Mouse (Mus musculus): Measurements from ENCODE around the gene Smg6. TPM values are rescaled to one million over a fixed set of nuclear protein-coding genes. Genes with fewer than 3 reads are reported as not detected.
A peak's percentile ranks its signal among the peaks of the same experiment; 100 is the strongest.

Smg6 gene
- polyA plus RNA-seq, 1 experiment from 2014 or later: 24.1 TPM

DNA sequence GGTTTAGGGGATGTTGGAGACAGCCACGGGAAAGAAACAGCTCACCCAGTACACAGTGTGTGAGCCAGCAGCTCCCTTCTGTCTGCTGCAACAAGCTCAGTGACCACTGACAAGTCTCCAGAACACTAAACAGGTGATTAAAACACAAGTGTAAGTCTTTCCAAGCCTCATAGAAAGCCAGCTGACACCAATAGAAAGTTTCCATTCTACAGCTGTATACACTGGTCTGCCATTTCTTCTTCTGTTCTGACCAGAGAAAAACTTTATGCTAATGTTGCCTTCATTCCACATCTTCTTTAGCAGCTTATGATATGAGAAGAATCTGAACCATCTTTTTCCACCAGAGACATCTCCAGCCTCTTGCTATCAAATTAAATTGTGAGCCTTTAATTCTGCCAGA is 195.7 kb downstream of the Smg6 start:
- Histone ChIP-seq H3K4me1 (no peaks in the 10 kb centered on the region), H3K4me3 (no peak overlapping the region), H3K4me2 (replicated peaks) (no peak overlapping the region), H3K36me3 (no peaks in the 10 kb centered on the region), H3K9ac (no peak overlapping the region), H3K27me3 (no peaks in the 10 kb centered on the region), H3K9me3 (no peaks in the 10 kb centered on the region), H3K27ac (no peak overlapping the region)
- no peak for ATAC-seq (ENCODE audit: insufficient number of reproducible peaks, insufficient read depth, low FRiP score, low TSS enrichment)
- WGBS: 71% methylated on average over 1 of the region's 1 CpGs

DNA sequence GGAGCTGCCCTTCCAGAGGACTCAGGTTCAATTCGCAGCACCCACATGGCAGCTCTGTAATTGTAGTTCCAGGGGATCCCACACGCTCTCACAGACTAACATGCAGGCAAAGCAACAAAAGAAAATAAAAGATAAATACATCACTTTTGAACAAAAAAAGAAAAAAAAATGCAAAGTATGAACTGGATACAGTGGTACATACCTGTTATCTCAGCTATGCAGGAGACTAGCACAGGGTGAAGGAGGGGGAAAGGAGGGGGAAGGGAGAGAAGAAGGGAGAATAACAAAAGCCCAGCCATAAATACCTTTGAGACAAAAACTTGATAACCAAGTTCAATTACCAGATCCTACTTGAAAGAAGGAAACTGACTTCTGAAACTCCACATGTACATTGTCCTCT is 198.8 kb downstream of the Smg6 start:
- H3K4me2 ChIP-seq (replicated peaks): no peak overlapping the region
- H3K9me3 ChIP-seq: no peaks in the 10 kb centered on the region
- H3K27ac ChIP-seq: no peak overlapping the region
- H3K4me1 ChIP-seq: no peaks in the 10 kb centered on the region
- H3K36me3 ChIP-seq: no peaks in the 10 kb centered on the region
- ATAC-seq (ENCODE audit: insufficient number of reproducible peaks, insufficient read depth, low FRiP score, low TSS enrichment): no peak
- no peaks in the 10 kb centered on the region for H3K27me3 ChIP-seq
- H3K9ac ChIP-seq: no peak overlapping the region
- WGBS: 89% methylated on average over 2 of the region's 2 CpGs
- H3K4me3 ChIP-seq: no peak overlapping the region

DNA sequence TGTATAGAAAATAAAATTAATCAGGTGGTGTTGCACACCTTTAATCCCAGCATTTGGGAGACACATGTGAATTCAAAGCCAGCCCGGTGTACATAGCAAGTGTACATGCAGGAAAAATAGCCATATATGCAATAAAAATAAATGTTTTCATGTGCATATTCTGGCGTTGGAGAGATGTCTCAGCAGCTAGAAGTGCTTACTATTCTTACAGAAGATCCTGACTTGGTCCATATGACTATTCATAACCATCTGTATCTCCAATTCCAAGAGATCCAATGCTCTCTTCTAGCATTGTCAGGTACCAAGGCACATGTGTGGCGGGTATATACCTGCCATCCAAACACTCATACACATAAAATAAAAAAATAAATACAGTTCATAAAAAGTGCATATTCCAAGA is 200.8 kb downstream of the Smg6 start:
- Histone ChIP-seq H3K9me3 (no peaks in the 10 kb centered on the region), H3K27me3 (no peaks in the 10 kb centered on the region), H3K4me1 (no peaks in the 10 kb centered on the region), H3K36me3 (no peaks in the 10 kb centered on the region), H3K4me3 (no peak overlapping the region), H3K27ac (no peak overlapping the region), H3K4me2 (replicated peaks) (no peak overlapping the region), H3K9ac (no peak overlapping the region)
- WGBS: 91% methylated on average over 3 of the region's 3 CpGs
- no peak for ATAC-seq (ENCODE audit: insufficient number of reproducible peaks, insufficient read depth, low FRiP score, low TSS enrichment)

DNA sequence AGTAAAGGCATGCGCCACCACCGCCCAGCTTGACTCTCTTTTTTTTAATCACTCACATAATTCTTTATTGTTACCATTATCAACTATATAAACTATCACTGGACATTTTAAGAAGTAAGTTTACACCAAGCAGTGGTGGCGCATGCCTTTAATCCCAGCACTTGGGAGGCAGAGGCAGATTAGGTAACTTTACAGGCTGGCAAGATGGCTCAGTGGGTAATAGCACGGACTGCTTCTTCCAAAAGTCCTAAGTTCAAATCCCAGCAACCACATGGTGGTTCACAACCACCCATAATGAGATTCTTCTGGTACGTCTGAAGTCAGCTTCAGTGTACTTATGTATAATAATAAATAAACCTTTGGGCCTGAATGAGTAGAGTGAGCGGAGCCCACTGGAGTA is 203.9 kb downstream of the Smg6 start:
- Histone ChIP-seq H3K9ac (no peak overlapping the region), H3K27ac (no peak overlapping the region), H3K36me3 (no peaks in the 10 kb centered on the region), H3K4me3 (no peak overlapping the region), H3K27me3 (no peaks in the 10 kb centered on the region), H3K4me2 (replicated peaks) (no peak overlapping the region), H3K4me1 (peaks cover 9% of the 10 kb centered on the region), H3K9me3 (no peaks in the 10 kb centered on the region)
- 91% methylated on average over 6 of the region's 6 CpGs for WGBS
- ATAC-seq (ENCODE audit: insufficient number of reproducible peaks, insufficient read depth, low FRiP score, low TSS enrichment): no peak

DNA sequence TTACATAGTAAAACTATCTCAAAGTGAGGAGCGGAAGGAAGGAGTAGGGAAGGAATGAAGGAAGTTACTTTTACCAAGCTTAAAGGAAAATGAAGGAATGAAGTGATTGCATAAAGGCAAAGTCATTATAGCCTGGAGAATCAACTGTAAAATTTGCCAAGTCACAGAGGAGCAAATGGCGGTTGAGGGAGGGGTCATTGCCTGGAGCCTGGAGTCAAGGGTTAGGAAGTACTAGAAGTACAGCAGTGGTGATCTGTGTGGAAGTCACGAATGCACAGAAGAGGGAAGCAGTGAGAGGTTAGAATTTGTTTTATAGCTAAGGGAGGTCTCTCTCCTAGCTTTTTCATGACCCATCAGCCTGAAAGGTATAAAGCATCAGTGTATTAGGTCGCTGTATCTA is 205.7 kb downstream of the Smg6 start:
- no peak for ATAC-seq (ENCODE audit: insufficient number of reproducible peaks, insufficient read depth, low FRiP score, low TSS enrichment)
- no peak overlapping the region for H3K4me3 ChIP-seq
- 80% methylated on average over 4 of the region's 4 CpGs for WGBS
- H3K9me3 ChIP-seq: no peaks in the 10 kb centered on the region
- H3K4me1 ChIP-seq: peaks cover 19% of the 10 kb centered on the region
- no peak overlapping the region for H3K9ac ChIP-seq
- H3K4me2 ChIP-seq (replicated peaks): no peak overlapping the region
- no peak overlapping the region for H3K27ac ChIP-seq
- H3K27me3 ChIP-seq: no peaks in the 10 kb centered on the region
- H3K36me3 ChIP-seq: no peaks in the 10 kb centered on the region

DNA sequence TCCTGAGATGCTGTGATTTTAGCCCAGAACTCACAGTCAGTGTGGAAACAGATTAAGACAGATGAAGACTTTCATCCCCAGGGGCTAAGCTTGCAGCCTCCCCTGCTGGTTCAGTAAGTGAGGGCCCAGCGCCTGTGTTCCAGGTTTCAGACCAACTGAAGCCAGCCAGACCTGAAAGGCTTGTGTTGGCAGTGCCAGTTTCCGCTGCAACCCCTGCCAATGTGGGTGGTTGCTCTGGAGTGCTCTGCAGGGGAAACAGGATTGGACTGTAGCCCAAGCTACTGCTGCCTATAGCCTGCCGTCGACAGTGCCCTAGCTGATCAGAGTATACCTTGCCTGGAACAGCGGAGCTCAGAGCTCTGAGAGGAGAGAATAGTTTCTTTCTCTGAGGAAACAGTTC is 206.7 kb downstream of the Smg6 start:
- Histone ChIP-seq H3K9ac (no peak overlapping the region), H3K27ac (no peak overlapping the region), H3K27me3 (no peaks in the 10 kb centered on the region), H3K9me3 (no peaks in the 10 kb centered on the region), H3K36me3 (no peaks in the 10 kb centered on the region), H3K4me3 (no peak overlapping the region), H3K4me1 (peaks cover 27% of the 10 kb centered on the region), H3K4me2 (replicated peaks) (no peak overlapping the region)
- WGBS: 90% methylated on average over 5 of the region's 5 CpGs
- ATAC-seq (ENCODE audit: insufficient number of reproducible peaks, insufficient read depth, low FRiP score, low TSS enrichment): no peak

DNA sequence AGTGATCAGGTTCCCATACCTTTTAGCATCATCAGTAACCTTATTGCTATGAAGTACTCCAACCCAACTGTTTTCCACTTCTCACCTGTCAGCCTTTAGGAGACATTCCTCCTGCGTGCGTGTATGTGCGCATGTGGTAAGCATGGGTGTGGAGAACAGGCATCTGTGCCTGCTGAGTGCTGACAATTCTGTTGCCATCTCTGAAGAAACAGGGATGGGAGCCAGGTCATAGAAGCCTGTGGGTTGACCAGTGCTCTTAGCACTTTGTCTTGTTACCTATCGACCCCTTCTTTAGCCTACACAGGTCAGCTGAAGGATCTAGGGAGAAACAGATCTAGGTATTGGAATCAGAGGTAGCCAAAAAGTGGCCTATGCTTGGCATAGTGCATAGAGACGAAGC is 207.8 kb downstream of the Smg6 start:
- H3K4me1 ChIP-seq: peaks cover 28% of the 10 kb centered on the region

DNA sequence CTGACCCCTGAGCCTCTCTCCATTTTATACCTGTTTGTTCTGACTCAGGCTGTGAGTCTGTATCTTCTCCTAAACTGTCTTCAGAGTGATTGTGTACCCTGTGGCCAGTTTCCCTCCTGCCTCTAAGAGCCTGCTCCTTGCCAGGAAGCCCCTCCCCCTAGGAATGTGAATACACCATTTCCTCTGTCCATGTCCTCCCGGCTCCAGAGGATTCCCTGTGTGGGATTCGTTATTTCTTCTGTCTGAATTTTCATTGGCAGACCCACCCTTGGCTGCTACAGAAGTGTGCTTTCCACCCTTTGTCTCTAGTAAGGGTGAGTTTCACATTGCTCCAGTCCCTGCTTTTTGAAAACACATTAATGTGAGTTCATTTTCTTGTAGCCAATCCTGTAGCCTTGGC is 208.3 kb downstream of the Smg6 start:
- Histone ChIP-seq H3K9ac (no peak overlapping the region), H3K4me1 (peaks cover 34% of the 10 kb centered on the region), H3K9me3 (no peaks in the 10 kb centered on the region), H3K36me3 (no peaks in the 10 kb centered on the region), H3K27ac (peak overlapping the region; percentile 4), H3K4me2 (replicated peaks) (no peak overlapping the region), H3K27me3 (no peaks in the 10 kb centered on the region), H3K4me3 (no peak overlapping the region)
- no peak for ATAC-seq (ENCODE audit: insufficient number of reproducible peaks, insufficient read depth, low FRiP score, low TSS enrichment)
- WGBS: 0% methylated on average over 2 of the region's 2 CpGs

More for the DNA sequence above, 207.8 kb downstream of the Smg6 start:
- H3K4me3 ChIP-seq: no peak overlapping the region
- no peak overlapping the region for H3K9ac ChIP-seq
- no peaks in the 10 kb centered on the region for H3K9me3 ChIP-seq
- no peak overlapping the region for H3K4me2 ChIP-seq (replicated peaks)
- no peaks in the 10 kb centered on the region for H3K27me3 ChIP-seq
- no peaks in the 10 kb centered on the region for H3K36me3 ChIP-seq
- H3K27ac ChIP-seq: peak overlapping the region; percentile 4; the same call in 1 of the 2 replicates
- 86% methylated on average over 5 of the region's 5 CpGs for WGBS
- ATAC-seq (ENCODE audit: insufficient number of reproducible peaks, insufficient read depth, low FRiP score, low TSS enrichment): no peak

DNA sequence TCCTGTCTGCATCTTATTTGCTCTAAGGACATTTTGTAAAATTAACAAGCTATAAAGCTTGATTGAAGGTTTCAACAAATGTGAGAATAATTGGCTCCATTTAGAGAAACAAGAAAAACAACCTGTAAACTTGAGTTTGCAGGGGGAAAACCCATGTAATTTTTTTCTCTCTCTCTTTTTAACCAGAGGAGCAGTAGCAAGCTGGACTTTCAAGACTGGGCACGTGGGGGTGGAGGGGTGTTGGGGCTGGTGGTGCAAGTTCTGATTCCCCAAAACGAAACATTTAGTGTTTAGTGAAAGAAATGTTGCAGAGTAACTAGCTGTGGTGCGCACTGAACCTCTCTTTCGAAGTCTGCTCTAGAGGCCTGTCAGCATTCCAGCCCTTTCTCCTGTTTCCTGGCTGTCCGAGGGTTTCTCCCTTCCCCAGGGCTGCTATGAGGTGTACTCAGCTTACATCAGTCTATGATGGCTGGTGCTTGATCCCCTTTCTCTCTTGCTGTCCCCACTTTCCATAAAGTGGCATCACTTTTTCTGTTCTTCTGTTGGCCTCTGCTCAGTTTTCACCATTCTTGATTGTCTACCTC is 209.0 kb downstream of the Smg6 start:
- Histone ChIP-seq H3K9ac (no peak overlapping the region), H3K36me3 (no peaks in the 10 kb centered on the region), H3K4me1 (peaks cover 40% of the 10 kb centered on the region), H3K4me2 (replicated peaks) (no peak overlapping the region), H3K27me3 (no peaks in the 10 kb centered on the region), H3K4me3 (no peak overlapping the region), H3K27ac (peak overlapping the region; percentile 4), H3K9me3 (no peaks in the 10 kb centered on the region)
- ATAC-seq (ENCODE audit: insufficient number of reproducible peaks, insufficient read depth, low FRiP score, low TSS enrichment): no peak
- 50% methylated on average over 5 of the region's 5 CpGs for WGBS

DNA sequence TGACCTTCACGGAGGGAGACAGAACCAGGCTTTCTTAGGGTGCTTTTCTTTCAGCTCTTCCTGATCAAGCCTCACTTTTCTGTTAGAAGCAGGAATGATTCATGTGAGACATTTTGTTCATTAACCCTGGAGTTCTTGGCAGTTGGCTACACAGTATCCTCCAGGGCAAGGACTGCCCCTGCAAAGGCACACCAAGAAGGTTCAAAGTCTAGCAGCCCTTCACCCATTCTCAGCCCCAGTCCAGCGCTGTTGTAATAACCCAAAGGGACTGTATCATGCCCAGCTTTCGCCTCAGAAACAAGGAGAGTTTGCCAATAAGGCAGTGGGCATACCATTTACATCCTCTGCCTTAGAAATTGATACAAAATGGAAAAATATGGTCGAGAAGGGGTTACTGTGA is 209.7 kb downstream of the Smg6 start:
- 93% methylated on average over 4 of the region's 4 CpGs for WGBS

DNA sequence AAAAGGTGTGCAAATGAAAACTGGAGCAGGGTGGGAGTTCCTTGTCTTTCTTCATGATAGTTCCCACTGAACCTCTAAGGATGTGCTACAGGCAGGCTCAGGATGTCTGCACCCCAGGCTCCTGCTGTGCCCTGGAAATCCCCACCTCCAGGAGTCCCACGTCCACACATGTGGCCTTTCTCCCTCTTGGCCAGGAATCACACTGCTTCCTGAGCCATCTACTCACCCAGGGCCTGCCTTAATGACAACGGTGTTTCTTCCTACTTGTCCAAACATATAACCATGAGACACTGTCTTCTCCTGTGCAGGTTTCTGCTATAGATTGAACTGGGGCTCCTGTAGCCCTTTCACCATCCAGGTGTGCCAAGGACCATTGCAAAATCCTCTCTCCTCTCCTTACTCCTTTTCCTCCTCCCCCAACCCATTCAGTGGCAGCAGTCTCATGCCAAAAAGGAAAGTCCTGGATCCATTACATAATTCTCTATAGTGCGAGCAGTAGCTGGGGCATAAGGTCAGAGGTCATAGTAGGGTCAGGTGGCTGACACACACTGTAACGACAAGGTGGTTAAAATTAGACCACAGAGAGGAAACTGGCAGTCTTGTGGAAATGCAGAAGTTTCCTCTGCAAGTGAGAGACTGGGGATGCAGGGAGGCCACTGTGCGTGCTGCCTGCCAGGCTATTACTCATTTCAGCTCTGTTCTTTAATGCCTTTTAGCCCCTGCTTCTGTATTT is 211.2 kb downstream of the Smg6 start:
- Histone ChIP-seq H3K4me2 (replicated peaks) (no peak overlapping the region), H3K36me3 (no peaks in the 10 kb centered on the region), H3K9me3 (no peaks in the 10 kb centered on the region), H3K4me3 (no peak overlapping the region), H3K27me3 (no peaks in the 10 kb centered on the region), H3K9ac (no peak overlapping the region), H3K4me1 (peaks cover 63% of the 10 kb centered on the region), H3K27ac (peak overlapping the region; percentile 36; the same call in 1 of the 2 replicates)
- 37% methylated on average over 5 of the region's 5 CpGs for WGBS
- no peak for ATAC-seq (ENCODE audit: insufficient number of reproducible peaks, insufficient read depth, low FRiP score, low TSS enrichment)

More for the DNA sequence above, 209.7 kb downstream of the Smg6 start:
- H3K9ac ChIP-seq: no peak overlapping the region
- ATAC-seq (ENCODE audit: insufficient number of reproducible peaks, insufficient read depth, low FRiP score, low TSS enrichment): no peak
- peak overlapping the region; percentile 4; the same call in 1 of the 2 replicates for H3K27ac ChIP-seq
- H3K27me3 ChIP-seq: no peaks in the 10 kb centered on the region
- peaks cover 48% of the 10 kb centered on the region for H3K4me1 ChIP-seq
- H3K9me3 ChIP-seq: no peaks in the 10 kb centered on the region
- no peak overlapping the region for H3K4me2 ChIP-seq (replicated peaks)
- no peaks in the 10 kb centered on the region for H3K36me3 ChIP-seq
- no peak overlapping the region for H3K4me3 ChIP-seq

DNA sequence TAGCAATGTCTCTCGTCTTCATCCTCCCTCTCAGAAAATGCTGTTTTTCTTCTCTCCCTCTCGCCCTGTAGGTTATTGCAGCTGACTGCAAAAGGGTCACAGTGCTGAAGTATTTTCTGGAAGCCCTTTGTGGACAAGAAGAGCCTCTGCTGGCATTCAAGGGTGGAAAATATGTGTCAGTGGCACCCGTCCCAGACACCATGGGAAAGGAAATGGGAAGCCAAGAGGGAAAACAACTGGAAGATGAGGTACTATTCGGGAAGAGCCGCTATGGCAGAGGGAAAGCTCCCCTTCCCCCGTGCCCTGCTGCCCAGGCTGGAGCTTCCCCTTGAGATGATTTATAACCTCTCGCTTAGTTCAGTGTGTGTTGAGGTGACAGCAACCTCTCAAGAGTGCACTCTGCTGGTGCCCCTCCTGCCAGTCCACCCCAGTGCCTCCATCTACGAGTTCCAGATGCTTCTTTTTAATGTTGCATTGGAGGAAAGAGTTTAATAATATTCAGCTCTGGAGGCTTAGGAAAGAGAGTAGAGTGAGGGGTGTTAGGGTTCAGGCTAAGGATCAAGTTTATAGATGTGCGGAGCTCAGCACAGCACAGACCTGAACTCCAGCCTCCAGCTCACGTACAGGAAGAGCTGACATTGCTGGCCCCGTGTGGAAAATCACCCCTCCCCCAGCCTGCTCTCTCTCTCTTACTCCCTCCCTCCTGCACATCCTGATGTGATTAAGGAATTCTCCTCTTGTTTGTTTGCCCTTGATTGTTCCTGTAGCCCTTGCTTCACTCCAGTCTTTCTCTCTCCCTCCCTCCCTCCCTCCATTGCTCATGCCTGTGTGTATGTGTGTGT is 213.7 kb downstream of the Smg6 start:
- Histone ChIP-seq H3K4me2 (replicated peaks) (peak overlapping the region; percentile 24; the same call in 1 of the 2 replicates), H3K27me3 (no peaks in the 10 kb centered on the region), H3K9ac (no peak overlapping the region), H3K4me1 (peaks cover 67% of the 10 kb centered on the region), H3K4me3 (no peak overlapping the region), H3K36me3 (peaks cover 9% of the 10 kb centered on the region), H3K27ac (peak overlapping the region; percentile 81), H3K9me3 (no peaks in the 10 kb centered on the region)
- ATAC-seq (ENCODE audit: insufficient number of reproducible peaks, insufficient read depth, low FRiP score, low TSS enrichment): peak; percentile 81
- WGBS: 17% methylated on average over 11 of the region's 11 CpGs

All from embryonic facial prominence, embryonic 12.5 days (tissue).